Mouse (Mus musculus) liver, embryonic 16.5 days (tissue): ENCODE measurements at regions not wholly inside any gene's neighbourhood (a gene's known extent, or its start where the extent isn't known, plus 50 kb on each side); places are given as distances from the start of the nearest gene placed in this dataset.

Source experiments
- ATAC-seq: fragments of 200-750 bp; cut with Nextera tagmentation; 2 replicates; pipeline ENCODE4 v1.8.0; 2017; ENCODE audit warnings: low read depth, mild to moderate bottlenecking, moderate number of reproducible peaks, moderate library complexity
- H3K27ac ChIP-seq: fragments of 300-500 bp; sonication (generic); 2 replicates; pipeline ENCODE4 v1.5.1; 2014; ENCODE audit warnings: mild to moderate bottlenecking, low read length
- H3K27me3 ChIP-seq: fragments of 300-500 bp; sonication (generic); 2 replicates; pipeline ENCODE4 v1.6.1; 2014; ENCODE audit warnings: low read depth, low read length, mixed read lengths; ENCODE audit not compliant: control insufficient read depth, insufficient read depth
- H3K36me3 ChIP-seq: fragments of 300-500 bp; sonication (generic); 2 replicates; pipeline ENCODE4 v1.6.1; 2014; ENCODE audit warnings: mild to moderate bottlenecking; ENCODE audit not compliant: control insufficient read depth, insufficient read depth
- H3K4me1 ChIP-seq: fragments of 300-500 bp; sonication (generic); 2 replicates; pipeline ENCODE4 v1.6.1; 2014; ENCODE audit warnings: low read depth, low read length, mixed read lengths; ENCODE audit not compliant: control insufficient read depth
- H3K4me2 ChIP-seq: fragments of 300-500 bp; sonication (generic); 2 replicates; pipeline ENCODE4 v1.6.1; 2014; ENCODE audit warnings: low read depth, low read length, mixed read lengths
- H3K4me3 ChIP-seq: fragments of 300-500 bp; sonication (generic); 2 replicates; pipeline ENCODE4 v1.5.1; 2014; ENCODE audit warnings: low read depth, mild to moderate bottlenecking, low read length
- H3K9ac ChIP-seq: fragments of 300-500 bp; sonication (generic); 2 replicates; pipeline ENCODE4 v1.6.1; 2014; ENCODE audit warnings: low read depth, low read length
- H3K9me3 ChIP-seq: fragments of 300-500 bp; sonication (generic); replicated peaks from 2 replicates; pipeline ENCODE4 v1.6.1; 2016; ENCODE audit warnings: low read length; ENCODE audit not compliant: control insufficient read depth
- WGBS: fragments of 180-500 bp; shearing (Covaris S2); extraction: QIAGEN DNeasy Blood & Tissue Kit; methylation state at CpG from one replicate; pipeline ENCODE4 v1.1.7; 2014; ENCODE audit not compliant: insufficient replicate concordance; 5-methylcytosine and 5-hydroxymethylcytosine counted together

DNA sequence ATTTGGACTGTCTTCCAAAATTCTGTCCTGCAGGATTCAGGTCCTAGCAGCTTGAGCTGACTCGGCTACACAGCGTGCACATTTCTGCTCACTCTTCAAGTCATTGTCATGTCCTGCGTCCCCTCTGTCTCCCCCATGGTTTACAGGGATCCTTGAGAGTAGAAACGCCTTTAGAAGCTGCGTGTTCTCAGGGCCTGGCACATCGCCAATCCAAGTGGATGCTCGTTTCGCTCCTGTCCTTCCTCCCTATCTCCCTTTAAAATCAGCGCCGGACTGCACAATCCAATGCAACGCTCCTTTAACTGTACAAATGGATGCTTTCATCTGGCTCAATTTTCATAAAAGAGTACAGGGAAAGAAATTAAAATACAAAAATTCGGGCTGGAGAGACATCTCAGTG lies 201.6 kb downstream of the Cdh26 start:
- Histone ChIP-seq H3K4me1 (no peaks in the 10 kb centered on the region), H3K4me2 (no peak overlapping the region), H3K27ac (no peak overlapping the region), H3K9me3 (no peaks in the 10 kb centered on the region), H3K27me3 (no peaks in the 10 kb centered on the region), H3K36me3 (no peaks in the 10 kb centered on the region), H3K9ac (no peak overlapping the region), H3K4me3 (no peak overlapping the region)
- no peak for ATAC-seq
- 64% methylated on average over 12 of the region's 12 CpGs for WGBS

DNA sequence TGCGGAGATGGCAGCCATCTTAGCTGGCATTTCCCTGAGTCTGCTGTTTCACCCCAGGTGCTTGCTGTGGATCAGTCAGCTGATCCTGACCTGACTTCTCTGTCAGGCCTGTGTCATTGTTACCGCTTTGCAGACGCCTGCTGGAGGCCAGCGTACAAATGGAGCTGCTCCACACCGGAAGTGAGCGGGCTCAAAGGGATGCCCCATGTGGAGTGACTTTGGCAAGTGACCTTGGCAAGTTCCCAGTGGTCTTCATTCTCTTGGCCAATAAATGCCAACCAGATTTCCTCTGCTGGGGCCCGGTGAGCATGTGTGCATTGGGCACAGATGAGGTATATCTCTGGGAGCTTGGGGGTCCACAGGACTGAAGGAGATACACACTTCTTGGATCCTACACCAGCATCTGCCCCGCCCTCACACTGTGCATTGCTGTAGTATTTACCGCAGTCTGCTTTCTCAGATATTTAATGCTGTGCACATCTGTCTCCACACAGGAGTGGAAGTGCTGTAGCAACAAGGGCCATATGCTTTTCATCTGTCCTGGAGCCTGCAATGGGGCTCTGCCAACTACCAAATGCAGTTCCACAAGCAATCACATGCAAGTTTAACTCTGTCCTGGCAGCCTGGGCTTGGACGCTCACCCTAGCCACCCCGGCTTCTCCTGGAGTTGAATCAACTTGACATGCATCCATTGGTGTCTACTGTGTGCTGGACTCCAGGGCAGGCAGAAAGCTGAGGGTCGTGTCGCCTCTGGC lies 202.7 kb downstream of the Cdh26 start:
- Histone ChIP-seq H3K36me3 (no peaks in the 10 kb centered on the region), H3K27ac (no peak overlapping the region)
- no peak for ATAC-seq

DNA sequence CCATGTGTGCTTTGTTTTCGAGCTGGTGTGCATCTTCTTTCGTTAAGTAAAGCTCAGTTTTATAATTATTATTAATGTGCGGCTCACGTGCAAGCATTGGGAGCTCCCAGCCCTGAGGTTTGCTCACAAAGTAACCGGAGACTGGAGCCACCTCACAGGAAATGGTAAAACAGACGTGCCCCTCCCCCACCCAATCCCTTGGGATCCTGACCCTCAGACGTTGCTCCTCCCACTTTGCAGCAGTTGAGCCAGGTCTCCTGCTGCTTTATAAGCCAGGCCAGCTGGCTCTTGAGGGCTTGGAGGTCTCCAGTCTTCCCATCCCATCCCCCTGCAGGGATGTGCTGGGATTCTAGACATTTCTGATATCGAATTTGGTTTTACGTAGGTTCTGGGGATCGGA lies 203.8 kb downstream of the Cdh26 start:
- WGBS: 43% methylated on average over 10 of the region's 10 CpGs
- no peaks in the 10 kb centered on the region for H3K36me3 ChIP-seq
- no peak overlapping the region for H3K4me3 ChIP-seq
- no peak for ATAC-seq
- H3K9ac ChIP-seq: no peak overlapping the region
- no peak overlapping the region for H3K27ac ChIP-seq
- H3K27me3 ChIP-seq: no peaks in the 10 kb centered on the region
- no peaks in the 10 kb centered on the region for H3K9me3 ChIP-seq
- H3K4me1 ChIP-seq: no peaks in the 10 kb centered on the region
- H3K4me2 ChIP-seq: no peak overlapping the region

More for the DNA sequence above, 202.7 kb downstream of the Cdh26 start:
- Histone ChIP-seq H3K4me2 (no peak overlapping the region), H3K4me3 (no peak overlapping the region), H3K9ac (no peak overlapping the region), H3K4me1 (no peaks in the 10 kb centered on the region), H3K9me3 (no peaks in the 10 kb centered on the region), H3K27me3 (no peaks in the 10 kb centered on the region)
- WGBS: 74% methylated on average over 13 of the region's 13 CpGs

DNA sequence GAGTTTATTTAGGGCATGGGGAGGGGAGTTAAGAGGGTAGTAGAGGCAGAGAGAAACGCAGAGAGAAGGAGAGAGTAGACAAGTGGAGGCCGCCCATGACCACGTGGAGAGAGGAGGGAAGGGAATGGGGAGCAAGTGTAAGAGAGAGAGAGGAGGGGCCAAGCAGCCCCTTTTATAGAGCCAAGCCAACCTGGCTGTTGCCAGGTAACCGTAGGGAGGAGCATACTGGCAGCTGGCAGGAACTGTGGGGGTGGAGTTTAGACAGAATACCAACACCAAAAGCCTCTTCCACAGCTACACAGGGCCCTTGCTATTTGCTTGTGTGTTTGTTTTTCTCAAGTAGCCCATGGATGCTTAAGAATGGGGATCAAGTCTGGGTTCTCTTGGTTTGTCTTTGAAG lies 205.4 kb downstream of the Cdh26 start:
- H3K4me2 ChIP-seq: no peak overlapping the region
- H3K27me3 ChIP-seq: no peaks in the 10 kb centered on the region
- no peaks in the 10 kb centered on the region for H3K9me3 ChIP-seq
- no peak for ATAC-seq
- no peak overlapping the region for H3K4me3 ChIP-seq
- no peak overlapping the region for H3K9ac ChIP-seq
- no peak overlapping the region for H3K27ac ChIP-seq
- H3K36me3 ChIP-seq: no peaks in the 10 kb centered on the region
- H3K4me1 ChIP-seq: no peaks in the 10 kb centered on the region
- WGBS: 38% methylated on average over 4 of the region's 4 CpGs

DNA sequence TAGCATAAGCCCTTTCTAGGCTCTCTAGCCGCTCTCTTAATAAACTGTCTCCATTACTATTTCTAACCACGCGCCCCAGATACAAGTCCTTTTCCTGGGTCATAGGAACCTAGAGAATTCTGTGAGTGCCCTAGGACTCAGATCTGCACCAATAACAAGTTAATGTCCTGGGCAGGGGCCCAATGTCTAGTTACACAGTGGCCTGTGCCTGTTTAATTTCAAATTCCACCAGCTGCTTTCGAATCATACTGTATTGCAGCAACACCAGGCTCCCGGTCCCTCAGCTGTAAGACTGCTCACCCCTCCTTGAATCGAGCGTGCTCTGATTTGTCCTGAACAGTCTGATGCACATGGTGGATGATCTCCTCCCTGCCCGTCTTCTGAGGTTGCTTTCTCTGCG lies 206.6 kb downstream of the Cdh26 start:
- no peak overlapping the region for H3K4me3 ChIP-seq
- no peak overlapping the region for H3K9ac ChIP-seq
- 75% methylated on average over 9 of the region's 9 CpGs for whole genome bisulfite sequencing
- H3K9me3 ChIP-seq: no peaks in the 10 kb centered on the region
- H3K4me1 ChIP-seq: no peaks in the 10 kb centered on the region
- H3K27me3 ChIP-seq: no peaks in the 10 kb centered on the region
- no peak for ATAC-seq
- H3K36me3 ChIP-seq: no peaks in the 10 kb centered on the region
- no peak overlapping the region for H3K4me2 ChIP-seq
- H3K27ac ChIP-seq: no peak overlapping the region

DNA sequence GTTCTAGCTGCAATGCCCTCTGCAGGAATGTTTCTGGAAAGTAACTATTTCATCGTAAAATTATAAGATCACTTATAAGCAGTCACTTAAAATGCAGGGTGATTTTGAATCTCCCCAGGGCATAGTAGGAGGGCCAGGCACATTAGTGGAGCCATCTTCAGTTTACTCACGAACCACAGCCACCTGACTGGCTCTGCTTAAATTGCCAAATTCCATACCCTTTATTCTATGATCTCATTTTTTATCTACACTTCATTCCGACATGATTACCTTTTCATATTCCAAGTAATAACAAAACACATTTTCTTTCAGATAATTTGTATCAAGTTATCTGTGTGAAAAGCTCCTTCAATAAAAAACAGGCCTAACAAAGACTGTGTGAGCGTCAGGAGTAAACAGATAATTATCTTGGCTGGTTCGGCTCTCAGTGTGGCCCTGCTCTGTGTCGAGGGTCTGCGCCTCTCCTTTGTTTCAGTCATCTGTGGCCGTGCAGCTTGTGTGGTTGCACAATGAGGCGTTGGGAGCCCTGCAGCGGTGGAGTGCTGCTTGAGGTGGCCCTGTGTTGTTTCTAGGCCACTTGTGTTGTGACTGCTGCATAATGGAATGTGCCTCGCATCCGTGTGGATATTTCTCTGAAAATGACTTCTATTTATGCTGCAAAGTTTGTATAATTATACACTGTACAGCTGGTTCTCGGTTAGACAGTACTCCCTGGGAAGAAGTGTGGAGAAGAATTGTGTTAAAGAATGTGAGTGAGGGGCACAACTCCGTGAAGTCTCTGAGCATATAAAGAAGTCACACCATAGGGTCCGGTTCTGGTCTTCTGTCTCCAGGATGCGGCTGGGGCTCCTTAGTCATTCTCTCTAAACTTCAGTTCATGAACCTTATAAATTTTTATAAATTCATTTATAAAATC lies 212.1 kb downstream of the Cdh26 start:
- Histone ChIP-seq H3K4me1 (no peaks in the 10 kb centered on the region), H3K36me3 (no peaks in the 10 kb centered on the region), H3K27ac (no peak overlapping the region), H3K4me2 (no peak overlapping the region), H3K27me3 (no peaks in the 10 kb centered on the region), H3K9ac (no peak overlapping the region), H3K4me3 (no peak overlapping the region), H3K9me3 (no peaks in the 10 kb centered on the region)
- no peak for ATAC-seq
- WGBS: 56% methylated on average over 16 of the region's 16 CpGs

DNA sequence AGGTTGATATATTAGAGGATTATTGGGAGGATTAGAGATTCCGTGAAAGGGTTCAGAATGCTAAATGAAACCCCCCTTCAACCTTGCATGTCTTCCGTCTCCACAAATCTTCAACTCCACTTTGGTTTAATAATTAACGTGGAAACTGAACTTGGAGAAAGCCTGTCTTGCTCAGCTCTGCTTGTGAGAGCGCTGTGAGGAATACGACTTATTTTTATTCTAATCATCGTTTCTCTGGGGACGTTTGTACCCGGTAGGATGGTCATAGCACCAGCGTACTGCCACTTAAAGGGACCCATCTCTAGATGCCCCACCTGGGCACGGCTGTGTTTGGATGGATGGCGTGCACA lies 212.7 kb downstream of the Cdh26 start:
- H3K4me1 ChIP-seq: no peaks in the 10 kb centered on the region
- no peaks in the 10 kb centered on the region for H3K9me3 ChIP-seq
- no peaks in the 10 kb centered on the region for H3K36me3 ChIP-seq
- no peak overlapping the region for H3K27ac ChIP-seq
- no peak for ATAC-seq
- no peak overlapping the region for H3K4me2 ChIP-seq
- H3K9ac ChIP-seq: no peak overlapping the region
- no peaks in the 10 kb centered on the region for H3K27me3 ChIP-seq
- WGBS: 67% methylated on average over 11 of the region's 11 CpGs
- H3K4me3 ChIP-seq: no peak overlapping the region

DNA sequence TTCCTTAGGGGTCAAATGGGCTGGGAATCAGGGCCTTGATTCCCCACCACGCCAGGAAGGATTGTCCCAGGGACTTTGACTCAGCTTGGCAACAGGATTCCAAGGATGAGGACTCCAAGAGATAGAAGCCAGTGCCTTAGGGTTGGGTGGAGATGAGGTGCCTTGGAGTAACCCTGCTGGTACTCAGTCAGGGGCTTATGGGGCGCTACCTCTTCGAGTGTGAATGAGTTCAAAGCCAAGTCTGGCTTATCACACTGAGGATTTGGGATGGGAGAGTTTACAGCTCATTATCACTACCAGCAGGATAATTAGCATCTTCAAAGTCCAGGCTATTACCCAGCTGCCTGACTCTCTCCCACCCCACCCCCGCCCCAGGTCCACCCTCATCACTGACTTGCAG lies 213.5 kb downstream of the Cdh26 start:
- Histone ChIP-seq H3K9me3 (no peaks in the 10 kb centered on the region), H3K4me2 (no peak overlapping the region), H3K4me1 (no peaks in the 10 kb centered on the region), H3K4me3 (no peak overlapping the region), H3K36me3 (no peaks in the 10 kb centered on the region), H3K27ac (no peak overlapping the region), H3K9ac (no peak overlapping the region), H3K27me3 (no peaks in the 10 kb centered on the region)
- WGBS: 27% methylated on average over 4 of the region's 4 CpGs
- no peak for ATAC-seq

DNA sequence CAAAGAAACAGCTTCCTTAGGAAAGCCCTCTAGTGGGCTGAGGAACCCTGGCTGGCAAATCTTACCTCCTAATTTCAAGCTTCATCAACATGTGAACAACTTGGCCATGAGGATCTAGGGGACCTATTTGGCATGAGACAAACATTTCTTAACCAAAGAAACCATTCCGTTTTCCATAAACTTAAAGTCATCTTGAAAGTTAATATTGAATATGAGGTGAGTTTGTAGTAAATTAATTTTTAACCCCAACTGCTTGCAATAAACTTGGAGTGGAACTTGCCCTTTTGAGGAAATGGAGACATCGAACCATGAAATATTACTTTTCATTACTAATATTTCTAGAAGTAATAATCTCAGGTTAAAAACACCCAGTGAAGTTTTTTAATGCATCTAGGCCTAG lies 229.7 kb downstream of the Cdh26 start:
- Histone ChIP-seq H3K9me3 (no peaks in the 10 kb centered on the region), H3K4me1 (no peaks in the 10 kb centered on the region), H3K27me3 (no peaks in the 10 kb centered on the region), H3K4me2 (no peak overlapping the region), H3K36me3 (no peaks in the 10 kb centered on the region), H3K9ac (no peak overlapping the region), H3K4me3 (no peak overlapping the region), H3K27ac (no peak overlapping the region)
- ATAC-seq: no peak
- 69% methylated on average over 2 of the region's 2 CpGs for WGBS
